In the genomic region with DNA sequence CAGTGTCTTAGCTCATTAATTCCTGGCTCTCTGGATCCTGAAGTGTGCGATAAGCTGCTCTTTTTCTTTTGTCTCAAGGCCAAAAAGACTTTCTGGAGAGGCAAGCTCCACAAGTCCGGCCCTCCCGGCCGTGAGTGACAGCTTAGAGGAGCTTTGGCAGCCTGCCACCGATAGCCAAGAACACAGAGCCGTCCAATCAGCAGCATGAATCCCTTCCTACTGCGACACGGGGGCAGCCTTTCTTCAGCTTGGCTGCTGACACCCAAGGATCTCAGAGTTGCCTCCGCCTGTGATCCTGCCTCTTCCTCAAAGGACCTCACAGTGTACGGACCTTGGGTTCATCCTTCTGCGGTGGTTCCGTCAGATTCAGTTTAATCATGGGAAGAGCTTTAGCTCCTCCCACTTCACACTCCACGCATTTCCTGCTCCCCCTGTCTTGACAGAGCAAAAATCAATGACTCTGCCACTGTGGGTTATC, we compare ENCODE assay signal across 7 mouse cellular contexts. TPM values are rescaled to one million over a fixed set of nuclear protein-coding genes. Genes with fewer than 3 reads are reported as not detected.
DNase-seq lines count a peak whose midpoint lies in the region; ATAC-seq and TF ChIP-seq lines count a peak whose summit lies in the region.

No protein-coding gene starts in this region.

- peak overlapping the region; percentile 51 for H3K4me3 ChIP-seq in bone marrow, adult 2 months (replicated peaks; ENCODE audit: control insufficient read depth, low read depth, low read length)
- peak overlapping the region; percentile 31 for H3K4me3 ChIP-seq in embryonic facial prominence, embryonic 14.5 days (ENCODE audit: low read depth, low read length)
- H3K4me3 ChIP-seq in limb, embryonic 14.5 days (replicated peaks; ENCODE audit: low read length): peak overlapping the region; percentile 30
- peak overlapping the region; percentile 30 for H3K4me3 ChIP-seq in midbrain, embryonic 16.5 days (ENCODE audit: low read depth, low read length)
- peak overlapping the region; percentile 61 for H3K4me3 ChIP-seq in spleen, adult 2 months (ENCODE audit: extremely low read depth, insufficient read depth, insufficient read length)

- H3K27ac ChIP-seq in bone marrow, adult 2 months (ENCODE audit: control insufficient read depth, insufficient read depth, low read depth, low read length, poor library complexity): no peak overlapping the region
- peak overlapping the region; percentile 96 for H3K27ac ChIP-seq in embryonic facial prominence, embryonic 14.5 days (replicated peaks; ENCODE audit: low read depth, low read length)
- H3K27ac ChIP-seq in limb, embryonic 14.5 days (replicated peaks; ENCODE audit: low read depth, low read length): peak overlapping the region; percentile 83
- peak overlapping the region; percentile 90 for H3K27ac ChIP-seq in midbrain, embryonic 16.5 days (ENCODE audit: low read length)
- peak overlapping the region; percentile 45; the same call in 1 of the 2 replicates for H3K27ac ChIP-seq in spleen, adult 2 months (ENCODE audit: insufficient read depth, low read length)

- TF ChIP-seq POLR2A in bone marrow, adult 2 months (IDR thresholded peaks at IDR 0.05; ENCODE audit: borderline replicate concordance, control insufficient read depth, low read depth, low read length): no peak
- TF ChIP-seq POLR2A in limb, embryonic 14.5 days (IDR thresholded peaks at IDR 0.05; ENCODE audit: borderline replicate concordance, extremely low read depth, insufficient read depth, insufficient read length): no peak
- no peak for TF ChIP-seq POLR2A in spleen, adult 2 months (IDR thresholded peaks at IDR 0.05; ENCODE audit: low read depth, low read length)

- H3K4me2 ChIP-seq in embryonic facial prominence, embryonic 14.5 days (ENCODE audit: low read depth, low read length): peak overlapping the region; percentile 55
- peak overlapping the region; percentile 61 for H3K4me2 ChIP-seq in limb, embryonic 14.5 days (replicated peaks; ENCODE audit: low read depth, low read length, severe bottlenecking)
- H3K4me2 ChIP-seq in midbrain, embryonic 16.5 days (ENCODE audit: low read length): peak overlapping the region; percentile 71

- peak overlapping the region; percentile 64 for H3K9ac ChIP-seq in embryonic facial prominence, embryonic 14.5 days (ENCODE audit: low read depth, low read length)
- H3K9ac ChIP-seq in limb, embryonic 14.5 days (ENCODE audit: low read depth, low read length, severe bottlenecking): peak overlapping the region; percentile 51
- H3K9ac ChIP-seq in midbrain, embryonic 16.5 days (ENCODE audit: low read depth, low read length): peak overlapping the region; percentile 57

- ATAC-seq in embryonic facial prominence, embryonic 14.5 days (ENCODE audit: low read depth): peak; percentile 74
- ATAC-seq in limb, embryonic 14.5 days (ENCODE audit: low FRiP score, low read depth): peak; percentile 86
- peak; percentile 87 for ATAC-seq in midbrain, embryonic 16.5 days

- DNase-seq in embryonic facial prominence, embryonic 14.5 days (ENCODE audit: low spot score): peak; percentile 98
- peak; percentile 97 to 98 for DNase-seq in heart, adult 9 months (ENCODE audit: low spot score in 2 of 2)
- peak; percentile 96 for DNase-seq in kidney, adult 9 months
- DNase-seq in limb, embryonic 14.5 days (ENCODE audit: low spot score): peak; percentile 96
- peak; percentile 65 to 72 for DNase-seq in spleen, adult 2 months (ENCODE audit: low read depth in 1 of 2, low spot score in 2 of 2)

- H3K9me3 ChIP-seq in embryonic facial prominence, embryonic 14.5 days (ENCODE audit: control insufficient read depth, low read length): no peaks in the 10 kb centered on the region
- no peaks in the 10 kb centered on the region for H3K9me3 ChIP-seq in limb, embryonic 14.5 days (ENCODE audit: control insufficient read depth, low read length)
- H3K9me3 ChIP-seq in midbrain, embryonic 16.5 days (replicated peaks; ENCODE audit: control insufficient read depth, low read length, poor library complexity, severe bottlenecking): no peaks in the 10 kb centered on the region

- no peaks in the 10 kb centered on the region for H3K4me1 ChIP-seq in bone marrow, adult 2 months (ENCODE audit: control insufficient read depth, insufficient read depth, low read length)
- peaks cover 31% of the 10 kb centered on the region for H3K4me1 ChIP-seq in embryonic facial prominence, embryonic 14.5 days (ENCODE audit: control insufficient read depth, insufficient read depth, low read length)
- H3K4me1 ChIP-seq in limb, embryonic 14.5 days (ENCODE audit: control insufficient read depth, insufficient read depth, low read length): peaks cover 31% of the 10 kb centered on the region
- H3K4me1 ChIP-seq in midbrain, embryonic 16.5 days (ENCODE audit: control insufficient read depth, insufficient read depth, low read length): peaks cover 39% of the 10 kb centered on the region
- H3K4me1 ChIP-seq in spleen, adult 2 months (ENCODE audit: control insufficient read depth, insufficient read depth, insufficient read length): no peaks in the 10 kb centered on the region; the same call in 1 of the 2 replicates

- no peak for TF ChIP-seq CTCF in bone marrow, adult 2 months (IDR thresholded peaks at IDR 0.05; ENCODE audit: control insufficient read depth, insufficient read depth, low read length)
- no peak for TF ChIP-seq CTCF in spleen, adult 2 months (IDR thresholded peaks at IDR 0.05; ENCODE audit: extremely low read depth, insufficient read depth, insufficient read length, insufficient replicate concordance)

- H3K27me3 ChIP-seq in embryonic facial prominence, embryonic 14.5 days (replicated peaks; ENCODE audit: control insufficient read depth, insufficient read depth, low read length): no peaks in the 10 kb centered on the region
- no peaks in the 10 kb centered on the region for H3K27me3 ChIP-seq in limb, embryonic 14.5 days (ENCODE audit: control insufficient read depth, insufficient read depth, low read length)
- H3K27me3 ChIP-seq in midbrain, embryonic 16.5 days (ENCODE audit: control insufficient read depth, insufficient read depth, low read depth, low read length): no peaks in the 10 kb centered on the region
- no peaks in the 10 kb centered on the region for H3K27me3 ChIP-seq in spleen, adult 2 months (ENCODE audit: control insufficient read depth, insufficient read depth, low read length)

- no peaks in the 10 kb centered on the region for H3K36me3 ChIP-seq in embryonic facial prominence, embryonic 14.5 days (ENCODE audit: control insufficient read depth, insufficient read depth, low read length)
- no peaks in the 10 kb centered on the region for H3K36me3 ChIP-seq in limb, embryonic 14.5 days (ENCODE audit: control insufficient read depth, insufficient read depth, low read length)
- H3K36me3 ChIP-seq in midbrain, embryonic 16.5 days (ENCODE audit: control insufficient read depth, insufficient read depth, low read length): no peaks in the 10 kb centered on the region
- no peaks in the 10 kb centered on the region for H3K36me3 ChIP-seq in spleen, adult 2 months (ENCODE audit: control insufficient read depth, insufficient read depth, low read length)

- WGBS in bone marrow, adult 2 months: 2% methylated on average over 13 of the region's 13 CpGs
- WGBS in embryonic facial prominence, embryonic 14.5 days: under 1% methylated on average over 12 of the region's 13 CpGs
- under 1% methylated on average over 13 of the region's 13 CpGs for WGBS in limb, embryonic 14.5 days
- under 1% methylated on average over 13 of the region's 13 CpGs for WGBS in midbrain, embryonic 16.5 days
- 14% methylated on average over 13 of the region's 13 CpGs for WGBS in spleen, adult 2 months

RNA-seq across cellular contexts. Expression of gene Maml3, which starts 57.9 kb away (rescaled TPM):
- 1.4 and 4.9 TPM in 2 replicates for polyA plus RNA-seq in bone marrow, adult 2 months (2011; ENCODE audit: insufficient read depth, insufficient read length, low replicate concordance, missing spikeins)
- 4.8 and 5.1 TPM in 2 replicates for polyA plus RNA-seq in embryonic facial prominence, embryonic 14.5 days (2014; fragmentation: Nextera tagmentation; extraction: Ambion mirVana)
- polyA plus RNA-seq in limb, embryonic 14.5 days (2012; rRNA removed): 5.4 and 6.1 TPM in 2 replicates
- 5.6 and 6.7 TPM in 2 replicates for polyA plus RNA-seq in limb, embryonic 14.5 days (2014; fragmentation: Nextera tagmentation; extraction: Ambion mirVana)
- polyA plus RNA-seq in midbrain, embryonic 16.5 days (2015; fragmentation: Nextera tagmentation; extraction: Ambion mirVana): 5.7 and 6.9 TPM in 2 replicates
- 2.7 and 3.4 TPM in 2 replicates for polyA plus RNA-seq in spleen, adult 2 months (2012; rRNA removed)
